ENCODE assay signal across 36 mouse cellular contexts in genomic region chr7:81856221-81856620, GRCm38 (mm10). TPM values are rescaled to one million over a fixed set of nuclear protein-coding genes. Genes with fewer than 3 reads are reported as not detected.
DNase-seq lines count a peak whose midpoint lies in the region; ATAC-seq and TF ChIP-seq lines count a peak whose summit lies in the region.
"Had no signal": no experiment of that assay in that cellular context is flagged by ENCODE, and none has a peak within 500 bp of the region (broad histone marks: within the 10 kb centered on the region; RNA-seq: fewer than 3 reads in every experiment).

No protein-coding gene starts in this region.

- H3K79me2 ChIP-seq in macrophage (ENCODE audit: inconsistent target) = peaks cover 11% of the 10 kb centered on the region

- TF ChIP-seq POLR2A in bone marrow macrophage, adult 2 months (IDR thresholded peaks at IDR 0.05; ENCODE audit: borderline replicate concordance, low read depth, low read length) = no peak

- H3K4me2 ChIP-seq in midbrain, embryonic 16.5 days (ENCODE audit: low read length) = no peak overlapping the region
- H3K4me2 ChIP-seq: forebrain, embryonic 13.5 days; heart, embryonic 13.5 days; hindbrain, embryonic 15.5 days had no signal

- ATAC-seq in midbrain, embryonic 16.5 days = no peak
- ATAC-seq: activated CD4-positive, CD25-positive, alpha-beta regulatory T cell, adult 4 months; forebrain, embryonic 13.5 days; forebrain, embryonic 16.5 days had no signal

- H3K9ac ChIP-seq in midbrain, embryonic 16.5 days (ENCODE audit: low read depth, low read length) = no peak overlapping the region
- H3K9ac ChIP-seq: forebrain, embryonic 13.5 days; heart, embryonic 13.5 days; hindbrain, embryonic 15.5 days had no signal

- no peaks in the 10 kb centered on the region for H3K9me3 ChIP-seq in midbrain, embryonic 16.5 days (replicated peaks; ENCODE audit: control insufficient read depth, low read length, poor library complexity, severe bottlenecking)
- H3K9me3 ChIP-seq: forebrain, embryonic 10.5 days; forebrain, embryonic 13.5 days; heart, embryonic 10.5 days; heart, embryonic 13.5 days; hindbrain, embryonic 15.5 days had no signal

- H3K4me1 ChIP-seq in bone marrow macrophage, adult 2 months (ENCODE audit: control insufficient read depth, insufficient read depth, low read length) = peaks cover 36% of the 10 kb centered on the region
- H3K4me1 ChIP-seq in midbrain, embryonic 16.5 days (ENCODE audit: control insufficient read depth, insufficient read depth, low read length) = peaks cover 15% of the 10 kb centered on the region

- no peak for TF ChIP-seq CTCF in bone marrow macrophage, adult 2 months (IDR thresholded peaks at IDR 0.05; ENCODE audit: low read depth, low read length)

- no peaks in the 10 kb centered on the region for H3K36me3 ChIP-seq in macrophage (ENCODE audit: inconsistent target)
- H3K36me3 ChIP-seq in midbrain, embryonic 16.5 days (ENCODE audit: control insufficient read depth, insufficient read depth, low read length) = no peaks in the 10 kb centered on the region
- H3K36me3 ChIP-seq: forebrain, embryonic 10.5 days; heart, embryonic 10.5 days; heart, embryonic 13.5 days; hindbrain, embryonic 15.5 days had no signal

- 20% methylated on average over 4 of the region's 4 CpGs for WGBS in macrophage (ENCODE audit: missing documents)
- WGBS in midbrain, embryonic 16.5 days = 73% methylated on average over 4 of the region's 4 CpGs

- H3K27me3 ChIP-seq in midbrain, embryonic 16.5 days (ENCODE audit: control insufficient read depth, insufficient read depth, low read depth, low read length) = no peaks in the 10 kb centered on the region; the same call in 1 of the 2 replicates

- peak overlapping the region; percentile 81 for H3K27ac ChIP-seq in bone marrow macrophage, adult 2 months (ENCODE audit: insufficient read depth, low read depth, low read length)
- peak overlapping the region; percentile 61 for H3K27ac ChIP-seq in macrophage
- H3K27ac ChIP-seq in midbrain, embryonic 16.5 days (ENCODE audit: low read length) = no peak overlapping the region
- H3K27ac ChIP-seq: forebrain, embryonic 10.5 days; forebrain, embryonic 13.5 days; heart, embryonic 10.5 days; heart, embryonic 13.5 days; hindbrain, embryonic 15.5 days had no signal

- DNase-seq in heart, adult 11 months = peak; percentile 94
- no peak for DNase-seq in heart, adult 8-10 months (ENCODE audit: low spot score)
- peak; percentile 36 for DNase-seq in A20 (ENCODE audit: low read depth, low spot score)
- no peak for DNase-seq in left cerebral cortex, adult 11 months (ENCODE audit: low spot score)
- DNase-seq in retina, postnatal 1 day = no peak
- DNase-seq: adrenal gland, adult 8-10 months; adrenal gland, postnatal 25 days; B cell, adult 2 months; cerebellum, adult 11-12 months; cerebellum, adult 8-10 months; cerebellum, postnatal 10 days; cerebellum, postnatal 36 days; embryo, embryonic 11 days; gastrocnemius, postnatal 10 days; gastrocnemius, postnatal 36 days; heart, postnatal 14 days; heart, postnatal 4 days had no signal

- H3K4me3 ChIP-seq in bone marrow macrophage, adult 2 months (ENCODE audit: insufficient read depth, low read length) = no peak overlapping the region
- no peak overlapping the region for H3K4me3 ChIP-seq in macrophage (ENCODE audit: inconsistent target)
- no peak overlapping the region for H3K4me3 ChIP-seq in midbrain, embryonic 16.5 days (ENCODE audit: low read depth, low read length)
- H3K4me3 ChIP-seq: forebrain, embryonic 10.5 days; forebrain, embryonic 13.5 days; heart, embryonic 10.5 days; heart, embryonic 13.5 days; hindbrain, embryonic 15.5 days had no signal

RNA-seq across cellular contexts. Expression of gene Gm10160, which starts 0.6 kb away (rescaled TPM):
- not detected for total RNA-seq in heart, adult 8-10 months (2022)
- not detected in 2 replicates for polyA plus RNA-seq in bone marrow macrophage, adult 2 months (2012; ENCODE audit: insufficient read depth, insufficient read length, missing spikeins)
- not detected for total RNA-seq in macrophage (2018; cell fraction: chromatin; rRNA removed)
- not detected for total RNA-seq in macrophage (2018; cell fraction: cytosol; rRNA removed)
- not detected for total RNA-seq in macrophage (2018; cell fraction: nucleus; rRNA removed)
- not detected in 3 replicates for polyA plus RNA-seq in macrophage (2018)
- not detected in 2 replicates for polyA plus RNA-seq in midbrain, embryonic 16.5 days (2015; fragmentation: Nextera tagmentation; extraction: Ambion mirVana)
- total RNA-seq: adrenal gland, adult 8-10 months; adrenal gland, postnatal 25 days; gastrocnemius, adult 18-20 months; gastrocnemius, postnatal 10 days; gastrocnemius, postnatal 36 days; heart, adult 18-20 months; heart, postnatal 14 days; heart, postnatal 4 days; MEL had no signal
- polyA plus RNA-seq: activated CD4-positive, CD25-positive, alpha-beta regulatory T cell, adult 4 months; cortical plate, adult 2 months; embryonic facial prominence, embryonic 11.5 days; embryonic facial prominence, embryonic 14.5 days; forebrain, embryonic 10.5 days; forebrain, embryonic 13.5 days; forebrain, embryonic 16.5 days; heart, embryonic 10.5 days; heart, embryonic 13.5 days; heart, embryonic 16.5 days; hindbrain, embryonic 11.5 days; hindbrain, embryonic 15.5 days; intestine, embryonic 14.5 days had no signal

RNA-seq across cellular contexts. Expression of gene Tm6sf1, which starts 2.6 kb away (rescaled TPM):
- 10 to 100 TPM in 1 of 4 experiments, 1 to 10 TPM in 3; 8.0 to 10.9 (median 8.8) TPM for total RNA-seq in heart, adult 8-10 months (2022)
- polyA plus RNA-seq in bone marrow macrophage, adult 2 months (2012; ENCODE audit: insufficient read depth, insufficient read length, missing spikeins) = 241 and 248 TPM in 2 replicates
- 100 to 1,000 TPM in 24 of 26 experiments, 10 to 100 TPM in 2; 42.9 to 414 (median 222) TPM for total RNA-seq in macrophage (2018; cell fraction: chromatin; rRNA removed)
- 100 to 1,000 TPM in 6 of 26 experiments, 10 to 100 TPM in 20; 52.5 to 116 (median 90.3) TPM for total RNA-seq in macrophage (2018; cell fraction: cytosol; rRNA removed)
- 100 to 1,000 TPM in 22 of 26 experiments, 10 to 100 TPM in 4; 56.2 to 552 (median 176) TPM for total RNA-seq in macrophage (2018; cell fraction: nucleus; rRNA removed)
- 72.9 to 199 TPM (median 101 TPM) in 3 replicates for polyA plus RNA-seq in macrophage (2018)
- polyA plus RNA-seq in midbrain, embryonic 16.5 days (2015; fragmentation: Nextera tagmentation; extraction: Ambion mirVana) = 8.1 and 8.7 TPM in 2 replicates

RNA-seq across cellular contexts. Expression of gene Btbd1, which starts 27.0 kb away (rescaled TPM):
- total RNA-seq in heart, adult 8-10 months (2022) = 100 to 1,000 TPM; 134 to 162 (median 154) TPM
- polyA plus RNA-seq in bone marrow macrophage, adult 2 months (2012; ENCODE audit: insufficient read depth, insufficient read length, missing spikeins) = 101 and 104 TPM in 2 replicates
- total RNA-seq in macrophage (2018; cell fraction: chromatin; rRNA removed) = 100 to 1,000 TPM in 12 of 26 experiments, 10 to 100 TPM in 14; 43.4 to 253 (median 95.3) TPM
- 10 to 100 TPM; 33.3 to 80.0 (median 54.7) TPM for total RNA-seq in macrophage (2018; cell fraction: cytosol; rRNA removed)
- total RNA-seq in macrophage (2018; cell fraction: nucleus; rRNA removed) = 100 to 1,000 TPM in 5 of 26 experiments, 10 to 100 TPM in 21; 29.6 to 130 (median 74.0) TPM
- polyA plus RNA-seq in macrophage (2018) = 50.7 to 145 TPM (median 61.2 TPM) in 3 replicates
- polyA plus RNA-seq in midbrain, embryonic 16.5 days (2015; fragmentation: Nextera tagmentation; extraction: Ambion mirVana) = 89.1 and 98.2 TPM in 2 replicates

Comparison
In these comparisons a context has a peak if more than half of its experiments do, and no peak if none do; other contexts are left out.
1. DNase-seq: peak in heart, adult 11 months (single experiment) and A20 (single experiment); none in heart, adult 8-10 months (single experiment), left cerebral cortex, adult 11 months (single experiment) and retina, postnatal 1 day (single experiment).